ENCODE assay signal across 31 mouse cellular contexts in genomic region chr6:89658931-89659330, GRCm38 (mm10). TPM values are rescaled to one million over a fixed set of nuclear protein-coding genes. Genes with fewer than 3 reads are reported as not detected.
"Had no signal": no experiment of that assay in that cellular context is flagged by ENCODE, and none has a peak within 500 bp of the region (broad histone marks: within the 10 kb centered on the region; RNA-seq: fewer than 3 reads in every experiment).

No protein-coding gene starts in this region.

- H3K9ac ChIP-seq: hindbrain, embryonic 12.5 days; hindbrain, embryonic 14.5 days; intestine, embryonic 15.5 days; limb, embryonic 12.5 days; liver, embryonic 13.5 days; liver, embryonic 15.5 days; liver, postnatal 0 days had no signal

- DNase-seq: gastrocnemius, postnatal 10 days; gastrocnemius, postnatal 25 days; liver, embryonic 13.5 days; liver, postnatal 0 days had no signal

- H3K27ac ChIP-seq: gastrocnemius, adult 2 months; hindbrain, embryonic 10.5 days; hindbrain, embryonic 12.5 days; hindbrain, embryonic 14.5 days; intestine, embryonic 15.5 days; layer of hippocampus, adult 2 months; left cerebral cortex, adult 2 months; limb, embryonic 10.5 days; limb, embryonic 12.5 days; liver, embryonic 13.5 days; liver, embryonic 15.5 days had no signal

- H3K4me1 ChIP-seq: hindbrain, embryonic 10.5 days; hindbrain, embryonic 12.5 days; intestine, embryonic 15.5 days; limb, embryonic 10.5 days; limb, embryonic 12.5 days; liver, embryonic 13.5 days; liver, embryonic 15.5 days had no signal

- H3K9me3 ChIP-seq: hindbrain, embryonic 10.5 days; hindbrain, embryonic 12.5 days; intestine, embryonic 15.5 days; limb, embryonic 10.5 days; limb, embryonic 12.5 days; liver, embryonic 13.5 days; liver, embryonic 15.5 days had no signal

- H3K27me3 ChIP-seq: hindbrain, embryonic 12.5 days; intestine, embryonic 15.5 days; limb, embryonic 12.5 days; liver, embryonic 13.5 days; liver, embryonic 15.5 days had no signal

- H3K36me3 ChIP-seq: intestine, embryonic 15.5 days; liver, embryonic 13.5 days; liver, embryonic 15.5 days had no signal

- H3K4me2 ChIP-seq: hindbrain, embryonic 12.5 days; hindbrain, embryonic 14.5 days; intestine, embryonic 15.5 days; limb, embryonic 12.5 days; liver, embryonic 11.5 days; liver, embryonic 13.5 days; liver, embryonic 15.5 days had no signal

- H3K4me3 ChIP-seq: gastrocnemius, adult 2 months; hindbrain, embryonic 10.5 days; hindbrain, embryonic 12.5 days; intestine, embryonic 15.5 days; layer of hippocampus, adult 2 months; left cerebral cortex, adult 2 months; limb, embryonic 10.5 days; limb, embryonic 12.5 days; liver, embryonic 13.5 days; liver, embryonic 15.5 days had no signal

- ATAC-seq: hindbrain, embryonic 16.5 days; inflammation-experienced regulatory T-cells, adult 6 months; intestine, embryonic 15.5 days; intestine, postnatal 0 days; liver, postnatal 0 days had no signal

RNA-seq across cellular contexts. Expression of gene Vmn1r40, which starts 48.4 kb away (rescaled TPM):
- total RNA-seq: gastrocnemius, adult 2 months; gastrocnemius, postnatal 10 days; gastrocnemius, postnatal 25 days; gastrocnemius, postnatal 4 days; granulocyte monocyte progenitor cell, adult 5-6 weeks; heart, postnatal 14 days; layer of hippocampus, adult 2 months; layer of hippocampus, postnatal 10 days; layer of hippocampus, postnatal 25 days; left cerebral cortex, adult 2 months; left cerebral cortex, postnatal 14 days; left cerebral cortex, postnatal 36 days had no signal
- polyA plus RNA-seq: forebrain, embryonic 16.5 days; frontal cortex, adult 2 months; heart, embryonic 14.5 days; hindbrain, embryonic 10.5 days; hindbrain, embryonic 12.5 days; hindbrain, embryonic 14.5 days; hindbrain, embryonic 16.5 days; inflammation-experienced regulatory T-cells, adult 6 months; intestine, embryonic 15.5 days; intestine, postnatal 0 days; kidney, embryonic 14.5 days; kidney, embryonic 16.5 days; limb, embryonic 10.5 days; limb, embryonic 12.5 days; limb, embryonic 14.5 days; liver, embryonic 11.5 days; liver, embryonic 13.5 days; liver, embryonic 15.5 days; liver, postnatal 0 days had no signal
